ENCODE assay signal across 13 mouse cellular contexts in the genomic region with DNA sequence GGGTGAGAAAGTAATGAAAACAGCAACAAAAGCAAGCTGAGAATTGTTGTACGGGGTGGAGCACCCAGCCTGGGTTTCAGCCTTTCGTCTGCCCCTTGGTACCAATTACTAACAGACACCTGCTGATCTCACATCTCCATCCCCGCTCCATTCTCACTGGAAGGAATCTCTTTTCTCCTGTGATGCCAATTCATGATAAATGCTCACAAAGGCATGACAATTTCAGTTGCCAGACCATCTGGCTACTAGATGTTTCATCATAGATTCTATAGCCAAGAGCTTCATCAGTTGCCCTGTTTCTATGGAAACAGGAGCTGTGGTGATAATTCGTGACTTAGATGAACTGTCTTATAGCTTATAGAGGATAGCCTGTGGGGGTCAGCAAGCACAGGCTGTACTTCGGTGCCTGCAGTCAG.
A peak's percentile ranks its signal among the peaks of the same experiment; 100 is the strongest.
DNase-seq lines count a peak whose midpoint lies in the region; ATAC-seq lines count a peak whose summit lies in the region.
"Had no signal": no experiment of that assay in that cellular context is flagged by ENCODE, and none has a peak within 500 bp of the region (broad histone marks: within the 10 kb centered on the region; RNA-seq: fewer than 3 reads in every experiment).

No protein-coding gene starts in this region.

- 58% methylated on average over 5 of the region's 5 CpGs for WGBS in forebrain, embryonic 11.5 days
- 70% methylated on average over 5 of the region's 5 CpGs for WGBS in forebrain, embryonic 10.5 days
- WGBS in forebrain, embryonic 14.5 days: 36% methylated on average over 5 of the region's 5 CpGs
- 20% methylated on average over 5 of the region's 5 CpGs for WGBS in neural tube, embryonic 15.5 days
- WGBS in kidney, embryonic 14.5 days: 61% methylated on average over 5 of the region's 5 CpGs
- 54% methylated on average over 5 of the region's 5 CpGs for WGBS in kidney, embryonic 16.5 days

- no peak overlapping the region for H3K9ac ChIP-seq in forebrain, embryonic 11.5 days (ENCODE audit: low read length)
- no peak overlapping the region for H3K9ac ChIP-seq in forebrain, embryonic 14.5 days (ENCODE audit: low read length)
- H3K9ac ChIP-seq in neural tube, embryonic 15.5 days (replicated peaks): no peak overlapping the region
- no peak overlapping the region for H3K9ac ChIP-seq in kidney, embryonic 14.5 days (ENCODE audit: low read depth, low read length)
- no peak overlapping the region for H3K9ac ChIP-seq in kidney, embryonic 16.5 days (replicated peaks; ENCODE audit: low read length)

- H3K9me3 ChIP-seq in forebrain, embryonic 11.5 days (ENCODE audit: control insufficient read depth, low read length): no peaks in the 10 kb centered on the region
- H3K9me3 ChIP-seq in forebrain, embryonic 10.5 days: no peaks in the 10 kb centered on the region
- no peaks in the 10 kb centered on the region for H3K9me3 ChIP-seq in forebrain, embryonic 14.5 days (replicated peaks; ENCODE audit: control insufficient read depth, low read length)
- no peaks in the 10 kb centered on the region for H3K9me3 ChIP-seq in neural tube, embryonic 15.5 days (replicated peaks)
- H3K9me3 ChIP-seq in kidney, embryonic 14.5 days (ENCODE audit: control insufficient read depth, low read length): no peaks in the 10 kb centered on the region
- no peaks in the 10 kb centered on the region for H3K9me3 ChIP-seq in kidney, embryonic 16.5 days (ENCODE audit: low read length)
- H3K9me3 ChIP-seq: limb, embryonic 10.5 days had no signal

- no peaks in the 10 kb centered on the region for H3K27me3 ChIP-seq in forebrain, embryonic 11.5 days (ENCODE audit: control insufficient read depth, insufficient read depth, low read length)
- no peaks in the 10 kb centered on the region for H3K27me3 ChIP-seq in forebrain, embryonic 10.5 days (ENCODE audit: poor library complexity, severe bottlenecking)
- no peaks in the 10 kb centered on the region for H3K27me3 ChIP-seq in forebrain, embryonic 14.5 days (replicated peaks; ENCODE audit: control insufficient read depth, insufficient read depth, low read length)
- H3K27me3 ChIP-seq in neural tube, embryonic 15.5 days (replicated peaks): no peaks in the 10 kb centered on the region
- H3K27me3 ChIP-seq in kidney, embryonic 14.5 days (ENCODE audit: control insufficient read depth, insufficient read depth, low read length): no peaks in the 10 kb centered on the region
- no peaks in the 10 kb centered on the region for H3K27me3 ChIP-seq in kidney, embryonic 16.5 days (ENCODE audit: insufficient read depth, low read length)

- H3K4me3 ChIP-seq in forebrain, embryonic 11.5 days (ENCODE audit: low read depth, low read length): no peak overlapping the region
- no peak overlapping the region for H3K4me3 ChIP-seq in forebrain, embryonic 10.5 days
- no peak overlapping the region for H3K4me3 ChIP-seq in forebrain, embryonic 14.5 days (ENCODE audit: low read depth, low read length)
- no peak overlapping the region for H3K4me3 ChIP-seq in neural tube, embryonic 15.5 days (replicated peaks)
- no peak overlapping the region for H3K4me3 ChIP-seq in kidney, embryonic 14.5 days (ENCODE audit: low read length)
- H3K4me3 ChIP-seq in kidney, embryonic 16.5 days (ENCODE audit: low read length): no peak overlapping the region
- H3K4me3 ChIP-seq: erythroblast, embryonic 14.5 days; limb, embryonic 10.5 days had no signal

- H3K36me3 ChIP-seq in forebrain, embryonic 11.5 days (ENCODE audit: control insufficient read depth, insufficient read depth, low read length): no peaks in the 10 kb centered on the region
- H3K36me3 ChIP-seq in forebrain, embryonic 10.5 days (replicated peaks): no peaks in the 10 kb centered on the region
- H3K36me3 ChIP-seq in forebrain, embryonic 14.5 days (ENCODE audit: control insufficient read depth, insufficient read depth, low read length): no peaks in the 10 kb centered on the region
- H3K36me3 ChIP-seq in neural tube, embryonic 15.5 days: no peaks in the 10 kb centered on the region
- no peaks in the 10 kb centered on the region for H3K36me3 ChIP-seq in kidney, embryonic 14.5 days (ENCODE audit: control insufficient read depth, insufficient read depth, low read length)
- H3K36me3 ChIP-seq in kidney, embryonic 16.5 days (ENCODE audit: insufficient read depth, low read length): no peaks in the 10 kb centered on the region
- H3K36me3 ChIP-seq: limb, embryonic 10.5 days had no signal

- ATAC-seq in forebrain, embryonic 11.5 days (replicated peaks; ENCODE audit: low FRiP score): peak; percentile 70
- peak; percentile 92 for ATAC-seq in forebrain, embryonic 14.5 days
- ATAC-seq in neural tube, embryonic 15.5 days (ENCODE audit: low FRiP score): peak; percentile 63; the same call in 1 of the 2 replicates
- no peak for ATAC-seq in kidney, embryonic 14.5 days (ENCODE audit: low FRiP score, low TSS enrichment)
- no peak for ATAC-seq in kidney, embryonic 16.5 days (ENCODE audit: low FRiP score, low TSS enrichment)
- ATAC-seq: Patski had no signal

- no peak overlapping the region for H3K27ac ChIP-seq in forebrain, embryonic 11.5 days (ENCODE audit: low read depth, low read length)
- H3K27ac ChIP-seq in forebrain, embryonic 10.5 days: no peak overlapping the region
- peak overlapping the region; percentile 53; the same call in 1 of the 2 replicates for H3K27ac ChIP-seq in forebrain, embryonic 14.5 days (ENCODE audit: low read depth, low read length)
- no peak overlapping the region; the same call in 1 of the 2 replicates for H3K27ac ChIP-seq in neural tube, embryonic 15.5 days (replicated peaks)
- H3K27ac ChIP-seq in kidney, embryonic 14.5 days (ENCODE audit: low read depth, low read length): no peak overlapping the region
- no peak overlapping the region for H3K27ac ChIP-seq in kidney, embryonic 16.5 days (ENCODE audit: low read length)
- H3K27ac ChIP-seq: limb, embryonic 10.5 days had no signal

- H3K4me2 ChIP-seq in forebrain, embryonic 11.5 days (ENCODE audit: low read depth, low read length, severe bottlenecking): no peak overlapping the region
- no peak overlapping the region for H3K4me2 ChIP-seq in forebrain, embryonic 14.5 days (ENCODE audit: low read length)
- no peak overlapping the region for H3K4me2 ChIP-seq in neural tube, embryonic 15.5 days
- no peak overlapping the region for H3K4me2 ChIP-seq in kidney, embryonic 14.5 days (replicated peaks; ENCODE audit: low read depth, low read length)
- no peak overlapping the region for H3K4me2 ChIP-seq in kidney, embryonic 16.5 days (replicated peaks; ENCODE audit: low read depth, low read length)

- DNase-seq in forebrain, embryonic 11.5 days (ENCODE audit: low spot score): no peak
- DNase-seq in forebrain, embryonic 10.5 days (ENCODE audit: extremely low spot score, low spot score): no peak
- peak; percentile 92 for DNase-seq in forebrain, embryonic 14.5 days (ENCODE audit: low spot score)
- DNase-seq in left cerebral cortex, adult 11 months (ENCODE audit: low spot score): peak; percentile 48
- no peak for DNase-seq in gastrocnemius, adult 18-20 months (ENCODE audit: low spot score)
- DNase-seq: heart, postnatal 10 days; lung, postnatal 4 days had no signal

- no peaks in the 10 kb centered on the region for H3K4me1 ChIP-seq in forebrain, embryonic 11.5 days (replicated peaks; ENCODE audit: control insufficient read depth, insufficient read depth, low read length)
- H3K4me1 ChIP-seq in forebrain, embryonic 10.5 days: no peaks in the 10 kb centered on the region
- H3K4me1 ChIP-seq in forebrain, embryonic 14.5 days (ENCODE audit: control insufficient read depth, insufficient read depth, low read length): peaks cover 3% of the 10 kb centered on the region; the same call in 1 of the 2 replicates
- H3K4me1 ChIP-seq in neural tube, embryonic 15.5 days: peaks cover 9% of the 10 kb centered on the region
- H3K4me1 ChIP-seq in kidney, embryonic 14.5 days (ENCODE audit: control insufficient read depth, insufficient read depth, low read length): no peaks in the 10 kb centered on the region
- no peaks in the 10 kb centered on the region for H3K4me1 ChIP-seq in kidney, embryonic 16.5 days (ENCODE audit: insufficient read depth, low read length)
- H3K4me1 ChIP-seq: limb, embryonic 10.5 days had no signal

Comparison
In these comparisons a context has a peak if more than half of its experiments do, and no peak if none do; other contexts are left out.
1. DNase-seq: peak in forebrain, embryonic 14.5 days (single experiment) and left cerebral cortex, adult 11 months (single experiment); none in forebrain, embryonic 11.5 days (single experiment), forebrain, embryonic 10.5 days (single experiment) and gastrocnemius, adult 18-20 months (single experiment).
2. ATAC-seq: peak in forebrain, embryonic 11.5 days (single experiment), forebrain, embryonic 14.5 days (single experiment) and neural tube, embryonic 15.5 days (single experiment); none in kidney, embryonic 14.5 days (single experiment) and kidney, embryonic 16.5 days (single experiment).